Mouse (Mus musculus) intestine, postnatal 0 days (tissue): ENCODE results near the gene Tardbp. TPM values are rescaled to one million over a fixed set of nuclear protein-coding genes. Genes with fewer than 3 reads are reported as not detected.

Experiments
- ATAC-seq: fragments of 200-750 bp; cut with Nextera tagmentation; 2 replicates; pipeline ENCODE4 v1.8.0; 2017; ENCODE audit warnings: mild to moderate bottlenecking, moderate TSS enrichment, moderate library complexity
- H3K27ac ChIP-seq: fragments of 300-500 bp; sonication (generic); 2 replicates; pipeline ENCODE4 v1.5.1; 2014; ENCODE audit warnings: mild to moderate bottlenecking, low read depth, low read length, moderate library complexity
- H3K27me3 ChIP-seq: fragments of 300-500 bp; sonication (generic); replicated peaks from 2 replicates; pipeline ENCODE4 v1.6.1; 2014; ENCODE audit warnings: low read length, mixed read lengths; ENCODE audit not compliant: control insufficient read depth, insufficient read depth
- H3K36me3 ChIP-seq: fragments of 300-500 bp; sonication (generic); 2 replicates; pipeline ENCODE4 v1.6.1; 2014; ENCODE audit warnings: mild to moderate bottlenecking, moderate library complexity; ENCODE audit not compliant: control insufficient read depth, insufficient read depth
- H3K4me1 ChIP-seq: fragments of 300-500 bp; sonication (generic); replicated peaks from 2 replicates; pipeline ENCODE4 v1.6.1; 2014; ENCODE audit warnings: antibody characterized with exemption, low read length, mixed read lengths; ENCODE audit not compliant: control insufficient read depth, insufficient read depth
- H3K4me2 ChIP-seq: fragments of 300-500 bp; sonication (generic); replicated peaks from 2 replicates; pipeline ENCODE4 v1.6.1; 2014; ENCODE audit warnings: low read depth, mild to moderate bottlenecking, moderate library complexity
- H3K4me3 ChIP-seq: fragments of 300-500 bp; sonication (generic); 2 replicates; pipeline ENCODE4 v1.5.1; 2014; ENCODE audit warnings: low read depth, low read length
- H3K9ac ChIP-seq: fragments of 300-500 bp; sonication (generic); 2 replicates; pipeline ENCODE4 v1.6.1; 2014; ENCODE audit warnings: mild to moderate bottlenecking, low read depth, low read length
- H3K9me3 ChIP-seq: fragments of 300-500 bp; sonication (generic); 2 replicates; pipeline ENCODE4 v1.6.1; 2016; ENCODE audit warnings: mixed run types; ENCODE audit not compliant: control insufficient read depth
- CTCF ChIP-seq: sonication (generic); IDR thresholded peaks from 2 replicates; pipeline ENCODE4 v1.5.1; 2016; ENCODE audit warnings: low read depth, mild to moderate bottlenecking, control low read depth, antibody characterized with exemption, moderate library complexity
- WGBS: fragments of 180-500 bp; shearing (Covaris S2); extraction: QIAGEN DNeasy Blood & Tissue Kit; methylation state at CpG from one replicate; pipeline ENCODE4 v1.1.7; 2014; 5-methylcytosine and 5-hydroxymethylcytosine counted together
- polyA plus RNA-seq: library from polyadenylated mRNA; unstranded; fragments of >200 nt; fragmentation: Nextera tagmentation; extraction: Ambion mirVana; gene quantifications from 2 replicates; pipeline ENCODE4 v1.2.1, GENCODE M21; 2015

Gene Tardbp
- polyA plus RNA-seq, 1 experiment from 2014 or later: 113 TPM

DNA sequence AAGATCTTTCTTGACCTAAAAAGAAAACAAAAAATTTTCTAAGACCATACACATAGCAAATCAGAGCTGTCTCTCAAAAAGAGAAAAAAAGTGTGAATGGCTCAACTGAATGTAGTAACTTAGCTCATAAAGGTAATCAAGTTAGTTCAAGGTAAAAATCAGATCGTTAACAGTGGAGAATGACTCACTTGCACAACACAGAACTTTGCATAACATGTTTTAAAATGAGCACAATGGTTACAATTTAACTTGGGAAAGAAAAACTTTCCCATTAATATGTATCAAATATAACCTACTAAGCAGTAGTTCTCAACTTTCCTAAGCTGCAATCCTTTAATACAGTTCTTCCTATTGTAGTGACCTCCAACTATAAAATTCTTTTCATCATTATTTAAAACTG lies 6.1 kb downstream of the Tardbp start:
- Histone ChIP-seq H3K4me2 (no peak overlapping the region), H3K27ac (no peak overlapping the region), H3K9me3 (no peaks in the 10 kb centered on the region), H3K4me1 (no peaks in the 10 kb centered on the region), H3K4me3 (no peak overlapping the region), H3K27me3 (no peaks in the 10 kb centered on the region), H3K36me3 (peaks cover 75% of the 10 kb centered on the region), H3K9ac (no peak overlapping the region)
- whole genome bisulfite sequencing: 49% methylated on average over 1 of the region's 1 CpGs
- no peak for ATAC-seq
- TF ChIP-seq CTCF: no peak

DNA sequence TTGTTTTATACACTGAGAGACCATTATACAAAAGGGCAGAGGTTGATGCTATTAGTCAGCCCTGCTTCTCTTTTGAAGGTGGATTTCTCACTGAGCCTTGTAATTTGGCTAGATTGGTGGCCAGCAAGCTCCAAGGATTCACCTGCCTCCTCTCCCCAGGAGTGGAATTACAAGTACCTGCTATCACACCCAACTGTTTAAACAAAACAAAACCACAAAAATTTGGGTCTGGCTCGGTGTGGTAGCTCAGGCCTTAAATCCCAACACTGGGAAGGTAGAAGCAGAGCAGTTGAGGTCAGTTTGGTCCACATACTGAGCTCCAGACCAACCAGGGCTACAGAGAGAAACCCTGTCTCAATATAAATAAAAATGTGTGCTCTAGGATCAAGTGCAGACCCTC lies 7.0 kb downstream of the Tardbp start:
- Histone ChIP-seq H3K27ac (no peak overlapping the region), H3K9ac (no peak overlapping the region), H3K27me3 (no peaks in the 10 kb centered on the region), H3K4me3 (no peak overlapping the region), H3K4me1 (no peaks in the 10 kb centered on the region), H3K9me3 (no peaks in the 10 kb centered on the region), H3K36me3 (peaks cover 79% of the 10 kb centered on the region), H3K4me2 (no peak overlapping the region)
- 20% methylated on average over 1 of the region's 1 CpGs for WGBS
- TF ChIP-seq CTCF: no peak
- ATAC-seq: no peak

DNA sequence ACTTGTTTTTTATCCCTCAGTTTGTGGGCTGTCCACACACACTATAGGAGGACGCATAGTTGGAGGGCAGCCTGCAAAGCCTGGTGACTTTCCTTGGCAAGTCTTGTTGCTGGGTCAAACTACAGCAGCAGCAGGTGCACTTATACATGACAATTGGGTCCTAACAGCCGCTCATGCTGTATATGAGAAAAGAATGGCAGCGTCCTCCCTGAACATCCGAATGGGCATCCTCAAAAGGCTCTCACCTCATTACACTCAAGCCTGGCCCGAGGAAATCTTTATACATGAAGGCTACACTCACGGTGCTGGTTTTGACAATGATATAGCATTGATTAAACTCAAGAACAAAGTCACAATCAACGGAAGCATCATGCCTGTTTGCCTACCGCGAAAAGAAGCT lies 13.1 kb downstream of the Tardbp start:
- ATAC-seq: no peak
- no peak overlapping the region for H3K4me3 ChIP-seq
- H3K36me3 ChIP-seq: peaks cover 51% of the 10 kb centered on the region
- no peak overlapping the region for H3K27ac ChIP-seq
- H3K4me1 ChIP-seq: no peaks in the 10 kb centered on the region
- TF ChIP-seq CTCF: no peak
- no peaks in the 10 kb centered on the region for H3K27me3 ChIP-seq
- no peaks in the 10 kb centered on the region for H3K9me3 ChIP-seq
- H3K4me2 ChIP-seq: no peak overlapping the region
- no peak overlapping the region for H3K9ac ChIP-seq
- 83% methylated on average over 9 of the region's 9 CpGs for WGBS

DNA sequence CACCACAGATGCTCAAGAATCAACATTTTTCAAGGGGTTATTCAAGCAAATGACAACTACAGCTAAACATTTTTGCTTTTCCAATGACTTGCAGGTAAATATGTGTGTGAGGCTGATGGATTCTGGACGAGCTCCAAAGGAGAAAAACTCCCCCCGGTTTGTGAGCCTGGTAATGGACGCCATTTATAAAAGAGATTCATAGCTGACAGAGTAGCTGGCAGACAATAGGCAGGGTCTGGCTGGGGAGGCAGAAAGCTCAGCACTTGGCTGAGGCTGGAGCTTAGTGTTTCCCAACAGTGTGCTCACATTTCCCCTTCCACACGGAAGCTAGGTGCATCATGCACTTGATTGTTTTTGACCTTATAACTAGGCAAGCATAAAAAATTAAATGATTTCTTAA lies 14.3 kb downstream of the Tardbp start:
- Histone ChIP-seq H3K27ac (no peak overlapping the region), H3K27me3 (no peaks in the 10 kb centered on the region), H3K4me2 (no peak overlapping the region), H3K4me1 (no peaks in the 10 kb centered on the region), H3K9ac (no peak overlapping the region), H3K4me3 (no peak overlapping the region), H3K36me3 (peaks cover 43% of the 10 kb centered on the region), H3K9me3 (no peaks in the 10 kb centered on the region)
- no peak for ATAC-seq
- no peak for TF ChIP-seq CTCF
- WGBS: 61% methylated on average over 4 of the region's 4 CpGs

DNA sequence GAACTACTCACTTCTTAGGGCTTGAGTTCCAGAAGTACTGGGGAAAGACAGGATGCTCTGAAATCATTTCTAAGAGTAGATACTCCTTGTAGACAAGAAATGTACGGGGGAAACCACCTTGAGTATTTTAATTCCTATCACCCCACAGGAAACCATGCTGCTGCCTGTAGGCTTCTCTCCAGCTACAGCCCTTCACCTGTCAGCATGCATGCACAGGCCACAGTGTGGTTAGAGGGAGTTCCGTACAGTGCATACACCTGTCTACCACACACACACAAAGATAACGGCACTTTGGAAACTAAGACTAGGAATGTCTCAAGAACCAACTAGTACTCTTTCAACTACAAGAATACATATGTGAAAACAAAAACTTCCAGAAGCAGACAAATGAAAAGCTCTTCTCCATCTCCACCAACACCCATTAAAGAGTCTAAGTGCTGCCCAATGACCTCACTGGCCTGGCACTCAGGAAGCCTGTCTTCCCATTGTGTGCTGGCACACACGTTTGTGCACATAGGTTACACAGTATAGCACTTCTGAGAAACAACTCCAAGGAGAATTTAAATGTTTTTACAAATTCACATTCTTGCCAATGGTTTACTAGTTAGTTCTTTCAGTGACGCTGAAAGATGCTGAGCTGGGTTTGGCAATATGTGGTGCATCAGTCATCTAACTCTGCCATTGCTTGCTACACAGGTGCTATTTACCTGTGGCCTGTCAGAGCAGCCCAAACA lies 16.0 kb downstream of the Tardbp start:
- no peak for TF ChIP-seq CTCF
- no peak overlapping the region for H3K27ac ChIP-seq
- no peak overlapping the region for H3K9ac ChIP-seq
- no peaks in the 10 kb centered on the region for H3K27me3 ChIP-seq
- H3K4me3 ChIP-seq: no peak overlapping the region
- H3K4me1 ChIP-seq: no peaks in the 10 kb centered on the region
- no peak overlapping the region for H3K4me2 ChIP-seq
- H3K36me3 ChIP-seq: peaks cover 29% of the 10 kb centered on the region
- no peaks in the 10 kb centered on the region for H3K9me3 ChIP-seq
- WGBS: 71% methylated on average over 5 of the region's 5 CpGs
- no peak for ATAC-seq

DNA sequence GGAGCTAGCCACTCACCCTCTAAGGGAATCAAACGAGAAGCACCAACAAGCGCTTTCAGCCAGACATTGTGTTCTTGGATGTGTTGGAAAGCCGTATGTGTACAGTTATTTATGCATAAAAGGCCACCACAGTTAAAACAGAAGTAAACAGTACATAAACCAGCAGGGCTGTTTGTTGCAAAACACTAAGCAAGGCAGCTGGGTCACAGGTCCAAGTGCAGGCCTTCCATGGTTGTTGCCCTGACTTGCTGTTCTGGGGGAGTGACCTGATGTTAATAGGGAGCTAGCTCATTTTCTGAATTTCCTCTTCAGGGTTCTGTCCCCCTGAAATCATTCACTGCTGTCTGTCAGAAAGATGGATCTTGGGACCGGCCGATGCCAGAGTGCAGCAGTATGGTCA lies 17.0 kb downstream of the Tardbp start:
- H3K9me3 ChIP-seq: no peaks in the 10 kb centered on the region
- H3K36me3 ChIP-seq: peaks cover 19% of the 10 kb centered on the region
- H3K4me3 ChIP-seq: no peak overlapping the region
- no peaks in the 10 kb centered on the region for H3K27me3 ChIP-seq
- ATAC-seq: no peak
- 78% methylated on average over 5 of the region's 5 CpGs for WGBS
- no peak for TF ChIP-seq CTCF
- H3K27ac ChIP-seq: no peak overlapping the region
- no peak overlapping the region for H3K9ac ChIP-seq
- no peaks in the 10 kb centered on the region for H3K4me1 ChIP-seq
- no peak overlapping the region for H3K4me2 ChIP-seq

DNA sequence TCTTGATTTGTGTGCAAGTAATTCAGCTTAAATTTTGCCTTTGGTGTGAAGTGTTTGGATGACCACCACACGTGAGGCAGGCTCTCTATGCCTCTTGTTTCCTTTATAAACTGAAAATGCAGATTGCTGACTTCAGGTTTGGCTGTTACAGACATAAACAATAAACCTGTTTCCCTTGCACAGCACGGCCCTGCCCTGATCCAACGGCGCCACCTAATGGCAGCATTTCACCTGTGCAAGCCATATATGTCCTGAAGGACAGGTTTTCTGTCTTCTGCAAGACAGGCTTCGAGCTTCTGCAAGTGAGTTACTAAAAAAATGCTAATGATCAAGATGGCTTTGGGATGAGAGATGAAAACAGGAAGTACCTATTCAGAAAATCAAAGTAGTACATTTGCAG lies 19.1 kb downstream of the Tardbp start:
- 22% methylated on average over 5 of the region's 5 CpGs for WGBS
- H3K27ac ChIP-seq: no peak overlapping the region
- H3K4me3 ChIP-seq: no peak overlapping the region
- H3K9me3 ChIP-seq: no peaks in the 10 kb centered on the region
- ATAC-seq: peak; percentile 44; the same call in 1 of the 2 replicates
- peak; percentile 98 for TF ChIP-seq CTCF
- H3K4me2 ChIP-seq: no peak overlapping the region
- no peaks in the 10 kb centered on the region for H3K4me1 ChIP-seq
- no peak overlapping the region for H3K9ac ChIP-seq
- H3K27me3 ChIP-seq: no peaks in the 10 kb centered on the region
- peaks cover 6% of the 10 kb centered on the region; the same call in 1 of the 2 replicates for H3K36me3 ChIP-seq
